ENCODE assay signal across 9 mouse cellular contexts in the genomic region with DNA sequence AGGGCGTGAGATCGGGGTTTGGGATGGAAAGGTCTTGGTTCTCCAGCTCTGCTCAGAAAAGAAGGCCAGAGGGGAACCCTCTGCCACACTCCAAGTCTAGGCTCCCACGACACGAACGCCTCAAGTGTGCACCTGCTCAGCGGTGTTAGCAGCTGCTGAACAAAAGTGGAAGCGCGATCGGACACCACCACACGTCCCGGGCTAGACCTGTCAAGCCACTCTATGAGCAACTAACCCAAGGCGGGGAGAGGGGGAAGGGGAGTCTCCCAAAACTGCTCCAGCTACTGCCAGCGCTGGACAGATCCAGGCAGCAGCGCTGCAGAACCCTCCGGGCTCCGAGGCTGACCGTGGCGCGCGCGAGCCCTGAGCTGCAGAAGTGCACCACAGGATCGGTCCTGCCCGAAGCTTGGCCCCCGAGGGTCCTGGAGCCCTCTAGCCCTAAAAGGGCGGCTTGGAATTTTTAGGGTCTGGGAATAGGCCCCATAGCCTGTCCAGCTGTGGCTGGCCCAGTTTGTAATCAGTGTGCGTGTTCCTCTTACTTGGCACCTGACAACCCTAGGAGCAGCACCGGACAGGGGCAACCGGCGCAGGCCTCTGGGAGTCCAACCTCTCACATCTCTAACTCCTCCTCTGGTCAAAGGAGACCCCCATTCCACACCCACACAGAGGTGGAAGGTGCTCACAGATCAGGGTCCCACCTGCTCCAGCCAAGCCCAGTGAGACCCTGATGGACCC. TPM values are rescaled to one million over a fixed set of nuclear protein-coding genes. Genes with fewer than 3 reads are reported as not detected.
DNase-seq lines count a peak whose midpoint lies in the region; ATAC-seq lines count a peak whose summit lies in the region.
"Had no signal": no experiment of that assay in that cellular context is flagged by ENCODE, and none has a peak within 500 bp of the region (broad histone marks: within the 10 kb centered on the region; RNA-seq: fewer than 3 reads in every experiment).

No protein-coding gene starts in this region.

- peaks cover 66% of the 10 kb centered on the region for H3K27me3 ChIP-seq in heart, embryonic 11.5 days (ENCODE audit: control insufficient read depth, insufficient read depth, low read length)
- peaks cover 94% of the 10 kb centered on the region for H3K27me3 ChIP-seq in embryonic facial prominence, embryonic 13.5 days
- H3K27me3 ChIP-seq in neural tube, embryonic 13.5 days = peaks cover 69% of the 10 kb centered on the region

- H3K9me3 ChIP-seq in heart, embryonic 11.5 days (replicated peaks; ENCODE audit: control insufficient read depth, low read length) = no peaks in the 10 kb centered on the region
- no peaks in the 10 kb centered on the region for H3K9me3 ChIP-seq in embryonic facial prominence, embryonic 13.5 days
- no peaks in the 10 kb centered on the region for H3K9me3 ChIP-seq in neural tube, embryonic 13.5 days

- no peak overlapping the region for H3K9ac ChIP-seq in heart, embryonic 11.5 days (ENCODE audit: low read depth, low read length)
- no peak overlapping the region for H3K9ac ChIP-seq in embryonic facial prominence, embryonic 13.5 days
- peak overlapping the region; percentile 84 for H3K9ac ChIP-seq in neural tube, embryonic 13.5 days

- DNase-seq in heart, postnatal 36 days = no peak
- peak; percentile 59 for DNase-seq in Muller cell, postnatal 12 days (ENCODE audit: inconsistent ontology term)
- peak; percentile 60 to 62 for DNase-seq in left cerebral cortex, postnatal 36 days (ENCODE audit: low spot score in 2 of 2)
- DNase-seq in urinary bladder, postnatal 4 days (ENCODE audit: low spot score in 2 of 2) = no peak
- no peak for DNase-seq in lung, postnatal 4 days

- intact Hi-C loops in heart, postnatal 36 days (cut with DNase I) = no loop called here
- intact Hi-C loops in left cerebral cortex, postnatal 36 days (cut with DNase I) = loop anchor here (5.0 kb wide), 4 partner anchors 47 to 303 kb away; no protein-coding TSS in a partner anchor

- peaks cover 12% of the 10 kb centered on the region; the same call in 1 of the 2 replicates for H3K4me1 ChIP-seq in heart, embryonic 11.5 days (ENCODE audit: control insufficient read depth, insufficient read depth, low read length)
- peaks cover 18% of the 10 kb centered on the region for H3K4me1 ChIP-seq in embryonic facial prominence, embryonic 13.5 days
- H3K4me1 ChIP-seq in neural tube, embryonic 13.5 days (replicated peaks) = peaks cover 48% of the 10 kb centered on the region

- no peaks in the 10 kb centered on the region for H3K36me3 ChIP-seq in heart, embryonic 11.5 days (ENCODE audit: control insufficient read depth, insufficient read depth, low read length)
- H3K36me3 ChIP-seq in embryonic facial prominence, embryonic 13.5 days = no peaks in the 10 kb centered on the region
- no peaks in the 10 kb centered on the region for H3K36me3 ChIP-seq in neural tube, embryonic 13.5 days

- H3K4me2 ChIP-seq in heart, embryonic 11.5 days = peak overlapping the region; percentile 88; the same call in 1 of the 2 replicates
- peak overlapping the region; percentile 99 for H3K4me2 ChIP-seq in embryonic facial prominence, embryonic 13.5 days
- peak overlapping the region; percentile 78 for H3K4me2 ChIP-seq in neural tube, embryonic 13.5 days

- H3K4me3 ChIP-seq in heart, embryonic 11.5 days (ENCODE audit: low read depth, low read length) = peak overlapping the region; percentile 50; the same call in 1 of the 2 replicates
- peak overlapping the region; percentile 63 for H3K4me3 ChIP-seq in embryonic facial prominence, embryonic 13.5 days
- peak overlapping the region; percentile 65 for H3K4me3 ChIP-seq in neural tube, embryonic 13.5 days

- 5% methylated on average over 29 of the region's 29 CpGs for WGBS in heart, embryonic 11.5 days (ENCODE audit: insufficient replicate concordance)
- 3% methylated on average over 29 of the region's 29 CpGs for WGBS in embryonic facial prominence, embryonic 13.5 days
- 4% methylated on average over 29 of the region's 29 CpGs for WGBS in neural tube, embryonic 13.5 days

- no peak overlapping the region for H3K27ac ChIP-seq in heart, embryonic 11.5 days (ENCODE audit: low read depth, low read length)
- no peak overlapping the region for H3K27ac ChIP-seq in embryonic facial prominence, embryonic 13.5 days
- peak overlapping the region; percentile 91 for H3K27ac ChIP-seq in neural tube, embryonic 13.5 days (replicated peaks)

- ATAC-seq in heart, embryonic 11.5 days (replicated peaks; ENCODE audit: insufficient number of reproducible peaks, low FRiP score, low TSS enrichment) = no peak
- ATAC-seq in embryonic facial prominence, embryonic 13.5 days (ENCODE audit: insufficient number of reproducible peaks, insufficient read depth, low FRiP score, low TSS enrichment, low read depth) = no peak
- peak; percentile 24 for ATAC-seq in neural tube, embryonic 13.5 days (ENCODE audit: low read depth)

RNA-seq across cellular contexts. Expression of a gene that starts 1.2 kb away (rescaled TPM):
- 0.04 and 0.13 TPM in 2 replicates for polyA plus RNA-seq in heart, embryonic 11.5 days (2014; fragmentation: Nextera tagmentation; extraction: Ambion mirVana)
- not detected for total RNA-seq in heart, postnatal 36 days (2021)
- 0.20 and 0.30 TPM in 2 replicates for polyA plus RNA-seq in embryonic facial prominence, embryonic 13.5 days (2015; fragmentation: Nextera tagmentation; extraction: Ambion mirVana)
- total RNA-seq in left cerebral cortex, postnatal 36 days (2021) = 100 to 1,000 TPM; 253 to 276 TPM
- 4.3 and 5.0 TPM in 2 replicates for polyA plus RNA-seq in neural tube, embryonic 13.5 days (2015; fragmentation: Nextera tagmentation; extraction: Ambion mirVana)
- total RNA-seq: CH12.LX had no signal

Comparison
In these comparisons a context has a peak if more than half of its experiments do, and no peak if none do; other contexts are left out.
1. DNase-seq: peak in Muller cell, postnatal 12 days (single experiment) and left cerebral cortex, postnatal 36 days (2 of 2); none in heart, postnatal 36 days (0 of 2), urinary bladder, postnatal 4 days (0 of 2) and lung, postnatal 4 days (0 of 2).
2. Peak in every context shown above with its lines, with median percentiles within 50 percentile points of each other: H3K4me2 ChIP-seq and H3K4me3 ChIP-seq.